Mouse (Mus musculus): ENCODE data around the gene Kcnk3. TPM values are rescaled to one million over a fixed set of nuclear protein-coding genes. Genes with fewer than 3 reads are reported as not detected.

Kcnk3 gene
- polyA plus RNA-seq, 1 experiment from 2014 or later: 1.6 TPM

DNA sequence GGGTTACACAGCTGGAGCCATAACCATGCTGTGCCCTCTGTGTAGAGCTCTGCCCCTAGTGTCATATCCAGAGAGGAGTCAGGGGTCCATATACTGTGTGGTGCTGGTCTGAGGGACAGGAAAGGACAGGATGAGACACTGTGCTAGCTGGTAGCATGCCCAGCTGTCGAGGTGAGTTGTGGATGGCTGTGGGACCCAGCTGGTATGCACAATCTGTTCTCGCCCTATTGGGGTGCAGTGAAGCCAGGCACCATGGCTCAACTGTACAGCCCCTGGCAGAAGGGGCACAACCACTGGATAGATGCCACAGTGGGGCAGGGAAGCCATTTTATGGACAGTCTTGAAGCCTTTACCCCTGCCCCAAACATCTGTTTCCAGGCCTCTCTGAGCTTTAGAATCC, 31.2 kb downstream of the Kcnk3 start:
- Histone ChIP-seq H3K36me3 (ENCODE audit: control insufficient read depth, insufficient read depth, low read length) (no peaks in the 10 kb centered on the region), H3K4me1 (replicated peaks; ENCODE audit: control insufficient read depth, insufficient read depth, low read length) (peaks cover 31% of the 10 kb centered on the region), H3K4me3 (ENCODE audit: low read depth, low read length) (no peak overlapping the region), H3K9me3 (ENCODE audit: control insufficient read depth, low read length) (no peaks in the 10 kb centered on the region), H3K27me3 (replicated peaks; ENCODE audit: control insufficient read depth, insufficient read depth, low read length) (peaks cover 35% of the 10 kb centered on the region), H3K4me2 (no peak overlapping the region), H3K9ac (ENCODE audit: low read depth, low read length) (no peak overlapping the region), H3K27ac (ENCODE audit: low read depth, low read length) (no peak overlapping the region)
- no peak for DNase-seq (ENCODE audit: low spot score)
- WGBS: 77% methylated on average over 2 of the region's 2 CpGs
- no peak for ATAC-seq (replicated peaks; ENCODE audit: low FRiP score)

DNA sequence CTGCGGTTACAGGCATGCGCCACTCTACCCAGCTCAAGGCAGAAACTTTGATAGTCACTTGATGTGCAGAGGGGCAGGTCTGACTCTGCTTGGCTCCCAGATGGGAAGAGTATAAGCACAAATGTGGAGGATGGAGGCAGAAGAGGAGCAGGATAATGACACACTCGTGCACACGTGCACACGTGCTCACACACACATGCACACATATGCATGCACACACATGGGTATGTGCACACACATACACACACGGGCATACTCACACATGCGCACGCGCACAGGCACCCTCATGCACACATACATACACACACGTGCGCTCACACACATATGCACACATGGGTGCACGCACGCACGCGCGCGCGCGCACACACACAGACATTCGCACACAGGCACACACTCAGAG, 32.6 kb downstream of the Kcnk3 start:
- Histone ChIP-seq H3K36me3 (ENCODE audit: control insufficient read depth, insufficient read depth, low read length) (no peaks in the 10 kb centered on the region), H3K4me3 (ENCODE audit: low read depth, low read length) (no peak overlapping the region), H3K4me1 (replicated peaks; ENCODE audit: control insufficient read depth, insufficient read depth, low read length) (peaks cover 22% of the 10 kb centered on the region), H3K27ac (ENCODE audit: low read depth, low read length) (no peak overlapping the region), H3K9ac (ENCODE audit: low read depth, low read length) (no peak overlapping the region), H3K9me3 (ENCODE audit: control insufficient read depth, low read length) (no peaks in the 10 kb centered on the region), H3K4me2 (no peak overlapping the region), H3K27me3 (replicated peaks; ENCODE audit: control insufficient read depth, insufficient read depth, low read length) (peaks cover 37% of the 10 kb centered on the region)
- 96% methylated on average over 20 of the region's 20 CpGs for WGBS
- DNase-seq (ENCODE audit: low spot score) (no peak), ATAC-seq (replicated peaks; ENCODE audit: low FRiP score) (no peak)

DNA sequence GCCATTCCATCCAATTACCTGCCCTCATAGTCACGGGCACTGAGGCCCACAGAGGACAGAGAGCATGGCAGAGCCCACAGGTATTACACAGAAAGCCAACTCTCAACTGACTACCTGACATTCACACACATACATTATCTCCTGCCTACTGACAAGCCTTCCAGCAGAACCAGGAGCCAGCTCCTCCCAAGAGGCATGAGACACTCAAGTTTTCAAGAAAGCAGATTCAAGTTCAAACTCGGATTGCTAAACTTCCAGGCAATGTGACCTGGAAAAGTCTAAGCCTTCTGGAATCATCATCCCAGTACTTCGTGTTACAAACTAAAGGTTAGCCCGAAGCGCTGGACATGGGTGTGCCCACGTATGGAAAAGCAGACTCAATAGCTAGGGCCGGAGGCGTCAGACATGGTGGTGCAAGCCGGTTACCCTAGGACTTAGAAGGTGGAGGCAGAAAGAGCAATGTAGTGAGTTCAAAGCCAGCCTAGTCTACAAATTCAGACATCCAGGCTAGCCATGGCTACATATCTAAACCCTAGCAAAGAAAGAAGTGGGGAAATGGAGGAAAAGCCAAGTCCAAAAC, 33.3 kb downstream of the Kcnk3 start:
- Histone ChIP-seq H3K9me3 (ENCODE audit: control insufficient read depth, low read length) (no peaks in the 10 kb centered on the region), H3K4me3 (ENCODE audit: low read depth, low read length) (no peak overlapping the region), H3K4me1 (replicated peaks; ENCODE audit: control insufficient read depth, insufficient read depth, low read length) (peaks cover 22% of the 10 kb centered on the region), H3K9ac (ENCODE audit: low read depth, low read length) (no peak overlapping the region), H3K27me3 (replicated peaks; ENCODE audit: control insufficient read depth, insufficient read depth, low read length) (peaks cover 37% of the 10 kb centered on the region), H3K36me3 (ENCODE audit: control insufficient read depth, insufficient read depth, low read length) (no peaks in the 10 kb centered on the region), H3K27ac (ENCODE audit: low read depth, low read length) (no peak overlapping the region), H3K4me2 (no peak overlapping the region)
- 82% methylated on average over 9 of the region's 9 CpGs for WGBS
- DNase-seq (ENCODE audit: low spot score): no peak
- no peak for ATAC-seq (replicated peaks; ENCODE audit: low FRiP score)

DNA sequence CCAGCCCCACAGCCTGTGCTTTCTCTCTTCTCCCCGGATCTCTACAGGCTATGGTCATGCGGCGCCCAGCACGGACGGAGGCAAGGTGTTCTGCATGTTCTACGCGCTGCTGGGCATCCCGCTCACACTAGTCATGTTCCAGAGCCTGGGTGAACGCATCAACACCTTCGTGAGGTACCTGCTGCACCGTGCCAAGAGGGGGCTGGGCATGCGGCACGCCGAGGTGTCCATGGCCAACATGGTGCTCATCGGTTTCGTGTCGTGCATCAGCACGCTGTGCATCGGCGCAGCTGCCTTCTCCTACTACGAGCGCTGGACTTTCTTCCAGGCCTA, 33.8 kb downstream of the Kcnk3 start:
- Histone ChIP-seq H3K27ac (ENCODE audit: low read depth, low read length) (no peak overlapping the region), H3K9ac (ENCODE audit: low read depth, low read length) (no peak overlapping the region), H3K36me3 (ENCODE audit: control insufficient read depth, insufficient read depth, low read length) (no peaks in the 10 kb centered on the region), H3K4me3 (ENCODE audit: low read depth, low read length) (peak overlapping the region; percentile 34; the same call in 1 of the 2 replicates), H3K9me3 (ENCODE audit: control insufficient read depth, low read length) (no peaks in the 10 kb centered on the region), H3K4me1 (replicated peaks; ENCODE audit: control insufficient read depth, insufficient read depth, low read length) (peaks cover 18% of the 10 kb centered on the region), H3K4me2 (peak overlapping the region; percentile 72), H3K27me3 (replicated peaks; ENCODE audit: control insufficient read depth, insufficient read depth, low read length) (peaks cover 37% of the 10 kb centered on the region)
- ATAC-seq (replicated peaks; ENCODE audit: low FRiP score): no peak
- DNase-seq (ENCODE audit: low spot score): no peak
- WGBS: 48% methylated on average over 22 of the region's 22 CpGs

DNA sequence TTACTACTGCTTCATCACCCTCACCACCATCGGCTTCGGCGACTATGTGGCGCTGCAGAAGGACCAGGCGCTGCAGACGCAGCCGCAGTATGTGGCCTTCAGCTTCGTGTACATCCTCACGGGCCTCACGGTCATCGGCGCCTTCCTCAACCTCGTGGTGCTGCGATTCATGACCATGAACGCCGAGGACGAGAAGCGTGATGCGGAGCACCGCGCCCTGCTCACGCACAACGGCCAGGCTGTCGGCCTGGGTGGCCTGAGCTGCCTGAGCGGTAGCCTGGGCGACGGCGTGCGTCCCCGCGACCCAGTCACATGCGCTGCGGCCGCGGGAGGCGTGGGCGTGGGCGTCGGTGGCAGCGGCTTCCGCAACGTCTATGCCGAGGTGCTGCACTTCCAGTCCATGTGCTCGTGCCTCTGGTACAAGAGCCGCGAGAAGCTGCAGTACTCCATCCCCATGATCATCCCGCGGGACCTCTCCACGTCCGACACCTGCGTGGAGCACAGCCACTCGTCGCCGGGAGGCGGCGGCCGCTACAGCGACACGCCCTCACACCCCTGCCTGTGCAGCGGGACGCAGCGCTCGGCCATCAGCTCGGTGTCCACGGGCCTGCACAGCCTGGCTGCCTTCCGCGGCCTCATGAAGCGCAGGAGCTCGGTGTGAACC, 34.3 kb downstream of the Kcnk3 start:
- WGBS: 6% methylated on average over 65 of the region's 69 CpGs
- no peak for ATAC-seq (replicated peaks; ENCODE audit: low FRiP score)
- Histone ChIP-seq H3K4me3 (ENCODE audit: low read depth, low read length) (peak overlapping the region; percentile 34), H3K4me1 (replicated peaks; ENCODE audit: control insufficient read depth, insufficient read depth, low read length) (peaks cover 14% of the 10 kb centered on the region), H3K36me3 (ENCODE audit: control insufficient read depth, insufficient read depth, low read length) (no peaks in the 10 kb centered on the region), H3K27me3 (replicated peaks; ENCODE audit: control insufficient read depth, insufficient read depth, low read length) (peaks cover 37% of the 10 kb centered on the region), H3K4me2 (peak overlapping the region; percentile 72), H3K9ac (ENCODE audit: low read depth, low read length) (no peak overlapping the region), H3K27ac (ENCODE audit: low read depth, low read length) (no peak overlapping the region), H3K9me3 (ENCODE audit: control insufficient read depth, low read length) (no peaks in the 10 kb centered on the region)
- DNase-seq (ENCODE audit: low spot score): peak; percentile 46

DNA sequence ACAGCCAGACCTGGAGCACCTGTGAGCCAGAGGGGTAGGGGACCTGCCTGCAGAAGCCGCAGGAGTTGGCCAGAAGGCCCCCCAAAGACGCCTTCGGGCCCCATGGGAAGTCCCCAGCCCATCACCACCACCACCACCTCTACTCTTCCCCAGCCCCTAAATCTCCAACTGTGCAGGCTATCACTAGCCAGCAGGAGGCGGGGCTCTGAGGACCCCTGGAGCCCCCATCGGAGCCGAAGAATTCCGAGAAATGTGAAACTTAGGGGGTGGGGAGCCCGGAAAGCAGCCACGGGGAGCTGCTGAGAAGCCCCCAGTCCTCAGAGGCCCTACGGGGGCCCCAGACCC, 34.8 kb downstream of the Kcnk3 start:
- ATAC-seq (replicated peaks; ENCODE audit: low FRiP score) (no peak), DNase-seq (ENCODE audit: low spot score) (peak; percentile 38)
- WGBS: 16% methylated on average over 10 of the region's 10 CpGs
- Histone ChIP-seq H3K9ac (ENCODE audit: low read depth, low read length) (0 out of 2 replicates have a peak overlapping the region, but pooled peaks have one; percentile 2), H3K9me3 (ENCODE audit: control insufficient read depth, low read length) (no peaks in the 10 kb centered on the region), H3K4me2 (peak overlapping the region; percentile 72), H3K4me3 (ENCODE audit: low read depth, low read length) (peak overlapping the region; percentile 34), H3K4me1 (replicated peaks; ENCODE audit: control insufficient read depth, insufficient read depth, low read length) (peaks cover 12% of the 10 kb centered on the region), H3K27me3 (replicated peaks; ENCODE audit: control insufficient read depth, insufficient read depth, low read length) (peaks cover 37% of the 10 kb centered on the region), H3K36me3 (ENCODE audit: control insufficient read depth, insufficient read depth, low read length) (no peaks in the 10 kb centered on the region), H3K27ac (ENCODE audit: low read depth, low read length) (no peak overlapping the region)

DNA sequence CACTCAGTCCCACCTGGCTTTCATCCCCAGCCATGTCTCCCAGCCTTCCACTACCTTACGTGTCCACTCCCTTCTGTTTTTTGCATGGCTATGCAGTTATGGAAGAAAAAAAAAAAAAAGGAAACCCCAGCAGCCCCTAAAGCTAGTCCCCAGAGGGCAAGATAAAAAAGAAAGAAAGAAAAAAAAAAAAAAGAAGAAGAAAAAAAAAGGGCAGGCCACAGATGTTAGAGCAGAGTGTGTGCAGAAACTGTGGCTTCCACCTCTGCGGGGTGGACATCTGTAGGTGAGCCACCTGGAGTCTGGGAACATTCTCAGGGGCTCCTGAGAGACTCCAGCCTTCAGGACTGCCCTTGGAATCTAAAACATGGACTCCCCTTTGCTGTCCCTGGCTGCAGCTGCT, 35.4 kb downstream of the Kcnk3 start:
- Histone ChIP-seq H3K27me3 (replicated peaks; ENCODE audit: control insufficient read depth, insufficient read depth, low read length) (peaks cover 37% of the 10 kb centered on the region), H3K9ac (ENCODE audit: low read depth, low read length) (no peak overlapping the region), H3K4me1 (replicated peaks; ENCODE audit: control insufficient read depth, insufficient read depth, low read length) (peaks cover 9% of the 10 kb centered on the region), H3K36me3 (ENCODE audit: control insufficient read depth, insufficient read depth, low read length) (no peaks in the 10 kb centered on the region), H3K4me2 (no peak overlapping the region; the same call in 1 of the 2 replicates), H3K27ac (ENCODE audit: low read depth, low read length) (no peak overlapping the region), H3K4me3 (ENCODE audit: low read depth, low read length) (no peak overlapping the region), H3K9me3 (ENCODE audit: control insufficient read depth, low read length) (no peaks in the 10 kb centered on the region)
- DNase-seq (ENCODE audit: low spot score) (no peak), ATAC-seq (replicated peaks; ENCODE audit: low FRiP score) (no peak)
- WGBS: 72% methylated on average over 2 of the region's 2 CpGs

DNA sequence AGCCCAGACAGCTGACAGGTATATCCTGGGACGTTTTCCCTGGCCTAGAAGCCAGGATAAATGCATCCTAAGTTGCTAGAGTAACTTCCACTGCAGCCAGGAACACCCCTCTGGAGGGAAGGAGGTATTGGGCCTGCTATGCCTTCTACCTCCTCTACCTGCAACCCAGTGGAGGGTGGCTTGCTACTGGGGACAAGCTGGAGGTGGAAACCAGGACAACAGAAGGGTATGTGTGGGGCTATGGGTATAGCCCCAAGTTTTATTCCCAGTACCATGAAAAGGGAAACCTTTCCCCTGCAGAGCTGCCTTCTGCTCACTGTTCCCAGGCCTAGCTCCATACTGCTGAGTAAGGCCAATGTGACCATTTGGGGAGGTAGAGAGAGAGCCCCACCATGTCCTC, 36.3 kb downstream of the Kcnk3 start:
- DNase-seq (ENCODE audit: low spot score) (no peak), ATAC-seq (replicated peaks; ENCODE audit: low FRiP score) (no peak)

DNA sequence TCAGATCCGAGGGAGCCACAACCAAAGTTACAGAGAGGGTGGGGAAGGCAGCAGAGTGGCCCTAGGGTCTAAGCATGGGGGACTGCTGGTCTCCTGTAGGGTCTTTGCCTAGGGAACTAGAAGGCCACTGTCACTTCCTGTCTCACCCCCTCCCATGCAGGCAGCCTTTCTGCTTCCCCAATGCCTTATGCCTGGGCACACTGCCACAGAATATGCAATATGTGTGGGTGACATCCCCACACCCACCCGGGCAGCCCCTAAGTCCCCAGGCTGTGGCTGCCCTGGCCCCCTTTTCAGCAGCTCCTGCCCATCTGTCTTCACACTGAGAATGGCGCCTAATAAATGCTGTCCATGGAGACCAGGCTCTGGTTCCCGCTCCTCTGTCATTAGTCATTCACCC, 36.9 kb downstream of the Kcnk3 start:
- no peak overlapping the region for H3K4me3 ChIP-seq (ENCODE audit: low read depth, low read length)
- WGBS: 48% methylated on average over 4 of the region's 4 CpGs
- peaks cover 33% of the 10 kb centered on the region for H3K27me3 ChIP-seq (replicated peaks; ENCODE audit: control insufficient read depth, insufficient read depth, low read length)
- no peak overlapping the region for H3K9ac ChIP-seq (ENCODE audit: low read depth, low read length)
- no peak overlapping the region for H3K27ac ChIP-seq (ENCODE audit: low read depth, low read length)
- no peak for DNase-seq (ENCODE audit: low spot score)
- H3K4me1 ChIP-seq (replicated peaks; ENCODE audit: control insufficient read depth, insufficient read depth, low read length): peaks cover 9% of the 10 kb centered on the region
- no peak overlapping the region for H3K4me2 ChIP-seq
- no peak for ATAC-seq (replicated peaks; ENCODE audit: low FRiP score)
- no peaks in the 10 kb centered on the region for H3K36me3 ChIP-seq (ENCODE audit: control insufficient read depth, insufficient read depth, low read length)
- H3K9me3 ChIP-seq (ENCODE audit: control insufficient read depth, low read length): no peaks in the 10 kb centered on the region

More for the DNA sequence above, 36.3 kb downstream of the Kcnk3 start:
- H3K27me3 ChIP-seq (replicated peaks; ENCODE audit: control insufficient read depth, insufficient read depth, low read length): peaks cover 37% of the 10 kb centered on the region
- no peak overlapping the region for H3K4me2 ChIP-seq
- WGBS: 28% methylated on average over 1 of the region's 1 CpGs
- no peak overlapping the region for H3K4me3 ChIP-seq (ENCODE audit: low read depth, low read length)
- H3K27ac ChIP-seq (ENCODE audit: low read depth, low read length): no peak overlapping the region
- peaks cover 9% of the 10 kb centered on the region for H3K4me1 ChIP-seq (replicated peaks; ENCODE audit: control insufficient read depth, insufficient read depth, low read length)
- no peaks in the 10 kb centered on the region for H3K9me3 ChIP-seq (ENCODE audit: control insufficient read depth, low read length)
- H3K36me3 ChIP-seq (ENCODE audit: control insufficient read depth, insufficient read depth, low read length): no peaks in the 10 kb centered on the region
- H3K9ac ChIP-seq (ENCODE audit: low read depth, low read length): no peak overlapping the region
